Mouse (Mus musculus): ENCODE results near the gene Ide.

Ide gene

DNA sequence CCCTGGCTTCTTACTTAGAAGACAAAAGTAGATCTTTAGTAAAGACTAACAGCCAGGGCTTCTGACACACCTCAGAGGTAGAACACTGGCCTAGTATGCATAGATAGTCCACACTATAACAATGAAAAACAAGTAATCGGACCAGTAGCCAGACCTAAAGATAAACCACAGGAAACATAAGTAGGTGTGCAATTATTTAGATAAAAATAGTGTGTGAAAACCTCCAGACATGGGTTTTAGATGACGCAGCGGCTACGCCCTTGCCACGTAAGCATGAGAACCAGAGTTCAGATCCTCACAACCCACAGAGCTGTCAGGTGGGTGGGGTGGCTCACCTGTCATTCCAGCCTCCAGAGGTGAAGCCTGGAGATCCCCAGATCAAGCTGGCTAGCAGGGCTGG lies 4.3 kb downstream of the Ide start:
- no peak for DNase-seq (ENCODE audit: low spot score)

DNA sequence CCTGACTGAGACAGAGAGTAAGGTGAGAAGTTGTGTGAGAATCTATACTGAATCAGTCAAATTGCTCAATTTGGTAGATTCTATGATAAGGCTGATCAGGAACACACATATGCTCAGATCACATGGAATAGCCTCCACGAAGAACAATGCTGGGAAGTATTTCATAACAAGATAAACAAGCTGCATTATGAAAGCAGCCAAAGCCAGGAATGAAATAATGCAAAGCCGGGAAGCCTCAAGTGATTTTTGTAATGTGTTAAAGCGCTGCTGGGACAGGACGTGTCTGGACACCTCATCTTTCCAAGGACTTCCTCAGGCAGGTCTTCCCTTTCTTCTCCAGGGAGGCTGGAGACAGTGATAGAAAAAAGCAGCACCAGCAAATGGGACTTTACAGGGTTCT lies 4.9 kb downstream of the Ide start:
- DNase-seq (ENCODE audit: low spot score), result no peak

DNA sequence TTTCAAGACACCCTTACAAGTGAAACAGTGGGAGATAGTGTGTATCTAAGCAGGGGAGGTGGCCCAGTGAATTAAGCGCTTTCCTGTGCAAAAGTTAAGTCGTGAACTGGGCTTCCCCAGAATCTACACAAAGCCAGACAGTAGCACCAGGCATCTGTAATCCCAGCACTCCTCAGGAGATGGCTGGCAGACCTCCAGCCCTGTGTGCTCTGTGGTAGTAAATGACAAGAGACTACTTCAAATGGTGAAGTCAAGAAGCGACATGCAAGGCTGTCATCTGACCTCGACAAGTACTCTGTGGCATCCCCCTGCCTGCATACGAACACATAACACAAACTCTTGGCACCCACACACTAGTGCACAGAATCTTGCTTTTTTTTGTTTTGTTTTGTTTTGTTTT lies 10.4 kb downstream of the Ide start:
- DNase-seq (ENCODE audit: low spot score), result no peak

DNA sequence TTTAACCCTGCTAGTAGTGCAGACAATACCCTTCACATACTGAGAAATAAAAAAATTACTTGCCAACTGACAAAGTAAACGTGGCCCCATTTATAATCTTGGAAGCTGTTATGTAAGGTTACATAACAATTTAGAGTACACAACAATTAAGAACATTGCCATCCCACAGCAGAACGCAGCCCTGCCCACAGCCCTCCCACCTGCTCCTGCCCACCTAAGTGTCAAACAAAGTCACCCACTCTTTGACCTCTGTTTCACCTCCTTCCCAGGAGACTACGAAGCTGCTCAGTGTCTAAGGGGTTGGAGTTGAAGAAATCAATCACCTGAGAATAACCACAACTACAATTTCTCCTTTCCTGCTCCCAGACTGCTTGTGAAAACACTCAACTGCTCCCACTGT lies 14.1 kb downstream of the Ide start:
- no peak for DNase-seq (ENCODE audit: low spot score)

DNA sequence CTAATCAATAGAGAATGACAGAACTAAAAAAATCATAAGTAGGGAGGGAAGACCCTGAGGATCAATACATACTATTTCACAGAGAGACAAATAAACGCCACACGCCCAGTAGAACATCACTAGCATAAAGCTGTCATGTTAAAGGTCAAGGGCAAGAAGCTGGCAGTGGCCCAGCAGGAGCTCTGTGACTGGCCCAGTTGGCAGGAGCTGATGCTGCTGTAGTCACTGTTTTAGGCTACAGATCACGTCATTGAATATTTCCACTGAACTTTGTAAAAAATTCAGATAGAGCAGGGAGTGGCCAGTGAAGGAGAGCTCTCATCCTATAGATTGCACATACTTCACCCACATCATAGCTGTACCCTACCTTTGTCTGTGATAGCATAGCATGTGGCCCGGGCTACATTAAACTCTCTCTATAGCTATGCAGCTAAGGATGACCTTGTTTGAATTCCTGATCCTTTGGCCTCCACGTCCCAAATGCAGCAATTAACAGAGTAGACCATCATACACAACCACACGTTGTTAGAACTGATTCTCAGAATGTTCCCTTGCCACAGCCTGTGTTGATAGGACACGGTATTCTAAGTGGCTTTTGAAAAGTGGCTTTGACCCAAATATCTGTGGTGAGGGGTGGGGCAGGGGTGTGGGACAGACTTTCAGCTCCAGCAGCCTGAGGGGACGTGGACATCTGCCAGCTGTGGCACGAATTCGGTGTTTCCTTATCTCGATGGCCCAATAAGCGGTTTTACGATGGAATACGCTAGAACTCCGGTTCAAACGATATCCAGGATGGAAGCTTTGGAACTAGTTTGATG lies 16.6 kb downstream of the Ide start:
- DNase-seq (ENCODE audit: low spot score), result peak; percentile 35

DNA sequence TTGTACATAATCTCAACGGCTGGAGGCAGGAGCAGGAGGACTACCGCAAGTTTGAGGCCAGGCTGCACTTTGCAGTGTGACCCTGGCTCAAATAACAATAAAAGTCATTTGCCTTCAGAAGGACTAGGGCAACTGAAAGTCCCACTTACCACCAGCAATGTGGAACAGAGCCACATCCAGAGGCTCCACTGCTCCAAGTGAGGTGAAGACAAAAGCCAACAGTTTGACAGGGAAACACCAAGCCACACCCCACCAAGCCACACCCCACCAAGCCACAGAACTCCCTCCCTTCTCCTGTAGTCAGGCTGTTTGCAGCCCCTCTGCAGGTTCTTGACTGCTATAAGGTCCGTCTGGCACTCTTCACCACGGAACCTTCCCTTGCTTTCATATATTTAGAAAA lies 20.3 kb downstream of the Ide start:
- DNase-seq (ENCODE audit: low spot score), result no peak

DNA sequence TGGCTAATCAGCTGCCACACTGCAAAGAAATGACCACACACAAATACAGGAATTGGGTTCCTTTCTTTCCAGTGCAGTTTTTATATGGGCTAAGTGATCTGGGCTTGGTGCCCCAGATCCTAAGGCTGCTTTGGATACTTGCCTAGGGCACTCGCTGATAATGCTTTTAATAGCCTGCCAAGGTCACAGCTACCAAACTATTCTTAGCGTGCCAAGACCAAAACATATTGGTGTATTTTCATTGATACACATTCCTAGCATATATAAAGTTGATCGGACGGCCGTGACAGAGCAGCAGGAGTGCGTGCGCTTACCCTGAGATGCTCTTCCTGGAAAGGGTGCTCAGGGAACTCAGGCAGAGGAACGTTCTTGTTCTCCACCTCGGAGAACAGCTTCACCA lies 22.6 kb downstream of the Ide start:
- peak; percentile 15 for DNase-seq (ENCODE audit: low spot score)

DNA sequence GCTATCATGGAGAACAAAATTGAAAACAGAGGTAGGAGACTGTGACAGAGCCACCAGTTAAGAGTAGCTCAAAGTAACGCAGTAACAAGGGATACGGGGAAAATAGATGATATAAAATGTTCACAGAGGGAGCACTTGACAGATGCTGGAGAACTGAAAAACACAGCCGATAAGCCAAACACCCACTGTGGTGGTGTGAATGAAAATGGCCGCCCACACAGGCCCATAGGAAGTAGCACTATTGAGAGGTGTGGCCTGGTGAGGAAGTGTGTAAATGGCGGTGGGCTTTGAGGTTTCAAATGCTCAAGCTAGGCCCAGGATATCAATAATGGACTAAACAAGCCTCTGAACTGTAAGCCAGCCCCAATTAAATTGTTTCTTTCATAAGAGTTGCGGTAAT lies 26.2 kb downstream of the Ide start:
- DNase-seq (ENCODE audit: low spot score), result no peak

DNA sequence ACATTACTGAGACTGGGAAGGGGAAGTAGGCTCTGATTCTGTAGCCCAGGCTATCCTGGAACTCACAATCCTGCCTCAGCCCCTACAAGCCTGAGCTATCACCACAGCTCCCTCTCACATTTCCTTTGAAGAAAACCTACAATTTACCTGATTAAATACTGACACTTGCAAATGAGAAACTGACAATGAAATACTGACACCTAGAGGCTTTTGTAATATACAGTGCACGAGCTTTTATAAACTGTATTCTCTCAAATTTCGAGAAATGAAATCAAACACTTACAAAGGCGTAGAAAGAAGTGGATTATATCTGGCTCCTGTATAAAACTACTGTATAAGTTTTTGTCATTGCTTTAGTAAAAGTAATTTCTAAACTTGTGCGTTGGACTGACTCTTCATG lies 27.5 kb downstream of the Ide start:
- no peak for DNase-seq (ENCODE audit: low spot score)

DNA sequence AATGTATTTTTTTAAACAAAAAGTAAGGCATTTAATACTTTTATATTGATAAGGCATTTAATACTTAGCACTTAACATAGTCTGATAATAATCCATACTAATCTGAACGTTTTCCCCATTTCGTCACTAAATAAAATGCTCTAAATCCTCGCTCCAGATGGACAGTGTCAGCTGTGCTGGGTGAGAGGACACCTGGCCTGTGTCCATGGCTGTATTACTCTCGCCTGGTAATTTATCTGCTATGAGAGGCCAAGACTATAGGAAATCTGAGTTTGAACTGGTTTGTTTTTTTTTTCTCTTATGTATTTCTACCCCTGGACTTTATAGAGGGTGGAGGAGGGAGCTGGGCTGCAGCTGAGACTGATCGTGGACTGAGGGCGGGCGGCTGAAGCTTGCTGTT lies 28.7 kb downstream of the Ide start:
- no peak for DNase-seq (ENCODE audit: low spot score)

DNA sequence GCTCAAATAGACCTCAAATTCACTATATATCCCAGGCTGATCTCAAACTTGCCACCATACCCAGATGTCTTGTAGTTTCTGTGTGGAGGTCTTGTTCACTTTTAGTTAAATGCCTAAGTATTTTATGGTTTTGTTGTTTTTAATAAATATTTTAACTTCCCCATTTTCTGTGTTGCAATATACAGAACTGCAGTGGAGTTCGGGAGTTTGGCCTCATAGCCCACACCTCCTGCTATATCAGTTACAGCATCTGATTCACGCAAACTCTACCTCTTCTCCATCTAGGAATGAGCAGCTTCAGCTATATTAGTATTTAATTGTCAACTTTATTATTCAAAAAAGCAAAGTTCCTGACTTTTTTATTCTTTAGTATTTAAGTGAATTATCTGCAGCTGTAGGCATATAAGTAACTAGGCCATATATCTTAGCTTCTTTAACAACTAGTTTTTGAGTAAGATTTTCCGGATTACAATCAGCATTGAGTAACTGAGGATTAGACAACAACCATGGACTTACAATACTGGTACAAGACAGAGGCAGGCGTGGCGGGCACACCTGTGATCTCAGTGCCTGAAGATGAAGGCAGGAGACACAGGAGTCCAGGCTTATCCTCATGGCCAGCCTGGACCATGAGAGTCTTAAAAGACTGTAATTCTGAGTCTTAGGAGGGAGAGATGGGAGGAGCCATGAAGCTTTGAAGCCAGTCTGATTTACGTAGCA lies 29.7 kb downstream of the Ide start:
- DNase-seq (ENCODE audit: low spot score), result no peak

DNA sequence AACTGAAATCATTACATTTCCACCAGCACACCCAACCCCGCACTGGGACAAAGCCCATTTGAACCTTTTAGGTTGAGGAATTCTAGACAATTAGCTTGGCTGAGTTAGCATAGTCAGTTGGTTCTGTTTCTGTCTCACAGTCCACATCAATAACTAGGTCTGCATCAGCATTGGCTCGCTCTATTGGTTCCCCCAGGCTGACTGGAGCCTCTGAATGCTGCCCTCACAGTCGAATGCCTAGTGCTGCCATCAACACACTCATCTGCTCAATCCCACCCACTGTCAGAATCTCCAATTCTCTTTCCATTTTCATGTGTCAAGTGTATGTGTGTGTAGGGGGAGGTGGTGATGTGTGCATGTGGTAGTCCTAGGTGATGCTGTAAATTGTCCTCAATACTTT lies 31.5 kb downstream of the Ide start:
- DNase-seq (ENCODE audit: low spot score), result no peak

DNA sequence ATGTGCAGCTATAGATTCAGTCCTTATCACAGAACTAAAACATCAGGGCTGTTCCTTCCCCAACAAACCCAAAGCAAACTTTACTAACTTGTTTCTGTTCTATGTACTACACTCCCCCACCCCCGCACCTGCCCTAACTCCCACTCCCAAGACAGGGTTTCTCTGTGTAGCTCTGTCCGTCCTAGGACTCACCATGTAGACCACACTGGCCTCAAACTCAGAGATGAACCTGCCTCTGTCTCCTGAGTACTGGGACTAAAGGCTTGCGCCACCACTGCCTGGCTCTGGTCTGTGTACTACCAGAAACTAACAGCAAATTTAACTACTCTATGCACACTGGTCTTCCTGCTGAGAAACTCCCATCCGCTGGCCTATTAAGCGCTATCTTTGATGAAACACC lies 32.8 kb downstream of the Ide start:
- no peak for DNase-seq (ENCODE audit: low spot score)

DNA sequence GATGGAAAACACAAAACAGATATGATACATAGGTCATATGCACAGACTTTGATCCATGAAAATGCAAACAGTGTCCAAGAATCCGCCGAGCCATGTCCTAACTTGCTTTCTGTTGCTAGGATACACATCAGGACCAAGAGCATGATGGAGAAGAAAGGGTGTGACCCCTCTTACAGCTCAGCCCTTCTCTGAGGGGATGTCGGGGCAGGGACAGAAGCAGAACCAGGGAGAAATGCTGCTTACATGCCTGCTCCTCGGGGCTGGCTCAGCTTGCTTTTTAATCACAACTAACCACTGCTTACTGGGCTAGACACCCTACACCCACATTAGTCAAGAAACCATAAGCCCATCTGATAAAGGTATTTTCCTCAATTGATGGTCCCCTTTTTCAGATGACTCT lies 33.6 kb downstream of the Ide start:
- no peak for DNase-seq (ENCODE audit: low spot score)

DNA sequence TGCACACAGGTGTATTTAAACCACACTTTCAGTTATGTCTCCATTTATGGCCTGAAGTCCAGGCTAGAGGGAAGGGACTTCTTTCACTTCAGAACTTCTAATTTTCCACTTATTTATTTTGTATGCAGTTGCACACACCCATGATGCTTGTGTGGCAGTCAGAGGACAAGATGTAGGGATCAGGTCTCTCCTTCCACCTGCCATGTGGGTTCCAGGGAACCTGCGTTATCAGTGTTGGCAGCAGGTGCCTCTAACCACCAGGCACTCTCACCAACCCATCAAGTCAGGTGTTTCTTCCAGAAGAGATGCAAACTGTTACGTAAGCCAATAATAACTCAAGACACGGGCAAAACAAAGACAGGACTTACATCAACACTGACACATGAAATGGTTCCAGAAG lies 35.9 kb downstream of the Ide start:
- no peak for DNase-seq (ENCODE audit: low spot score)

DNA sequence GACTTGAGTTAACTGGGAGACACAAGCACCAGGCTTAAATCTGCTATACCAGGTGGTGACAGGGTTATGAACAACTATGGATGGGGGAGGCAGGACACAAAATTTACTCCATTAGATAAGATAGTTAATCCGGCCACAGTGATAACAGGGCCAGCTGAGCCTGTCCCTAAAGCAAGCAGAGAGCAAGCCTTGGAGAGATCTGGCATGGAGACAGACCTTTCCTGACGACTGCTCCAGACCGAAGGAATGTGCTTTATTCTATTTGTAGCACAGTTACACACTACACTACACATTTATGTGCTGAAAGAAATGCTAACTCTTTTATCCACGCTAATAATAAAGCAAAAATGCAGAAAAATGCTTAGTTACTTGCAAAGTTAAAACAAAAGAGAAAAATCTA lies 46.0 kb downstream of the Ide start:
- DNase-seq (ENCODE audit: low spot score), result no peak

DNA sequence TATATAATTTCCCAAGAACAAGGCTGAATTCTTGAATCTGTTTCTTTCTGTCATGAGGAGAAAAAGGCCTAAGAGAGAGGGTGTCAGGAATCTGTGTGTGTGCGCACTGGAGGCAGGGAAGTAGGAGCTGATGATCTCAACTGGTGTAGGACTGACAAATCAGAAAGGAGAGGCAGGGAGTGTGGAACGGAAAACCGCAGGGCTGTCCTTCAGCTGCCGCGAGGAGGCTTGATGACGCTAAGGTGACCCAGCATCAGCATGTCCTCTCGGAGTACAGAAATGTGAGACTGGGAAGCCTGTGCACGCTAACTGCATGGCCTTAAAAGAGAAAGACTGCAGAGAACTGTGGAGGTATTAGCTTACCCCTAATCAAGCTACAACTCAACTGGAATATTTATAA lies 46.7 kb downstream of the Ide start:
- DNase-seq (ENCODE audit: low spot score), result no peak

DNA sequence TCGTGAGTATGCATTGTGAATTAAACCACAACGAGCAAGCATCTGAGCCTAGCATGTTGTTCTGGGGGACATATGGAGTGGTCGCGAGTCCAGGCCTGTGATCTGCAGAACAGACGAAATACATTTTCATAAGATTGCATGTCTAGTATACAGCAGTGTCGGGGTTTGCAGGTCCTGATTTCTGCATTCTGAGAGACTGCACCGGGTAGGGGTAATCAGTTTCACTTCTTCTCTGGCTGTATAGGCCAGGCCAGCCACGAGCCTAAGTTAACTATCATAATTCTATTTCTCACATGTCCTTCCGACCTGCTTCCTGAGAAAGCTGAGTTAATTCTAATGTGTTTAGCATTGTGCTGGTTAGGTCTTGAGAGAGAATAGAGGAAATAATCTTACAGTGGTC lies 52.9 kb downstream of the Ide start:
- no peak for DNase-seq (ENCODE audit: low spot score)

DNA sequence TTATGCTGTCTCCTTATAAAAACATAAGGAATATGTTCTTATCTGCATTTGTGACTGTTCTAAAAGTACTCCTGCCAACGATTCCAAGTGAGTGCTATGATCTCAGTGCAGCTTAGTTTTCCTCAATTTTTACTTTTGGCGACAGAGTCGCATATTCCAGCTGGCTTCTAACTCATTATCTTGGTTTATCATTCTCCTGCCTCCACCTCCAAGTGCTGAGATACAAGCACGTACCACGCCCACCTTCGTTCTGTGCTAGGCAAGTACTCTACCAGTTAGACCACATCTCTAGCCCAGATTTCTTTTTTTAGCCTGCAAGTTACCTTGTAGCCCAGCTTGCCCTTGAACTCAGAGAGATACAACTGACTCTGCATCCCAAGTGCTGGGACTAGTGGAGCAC lies 54.5 kb downstream of the Ide start:
- no peak for DNase-seq (ENCODE audit: low spot score)

DNA sequence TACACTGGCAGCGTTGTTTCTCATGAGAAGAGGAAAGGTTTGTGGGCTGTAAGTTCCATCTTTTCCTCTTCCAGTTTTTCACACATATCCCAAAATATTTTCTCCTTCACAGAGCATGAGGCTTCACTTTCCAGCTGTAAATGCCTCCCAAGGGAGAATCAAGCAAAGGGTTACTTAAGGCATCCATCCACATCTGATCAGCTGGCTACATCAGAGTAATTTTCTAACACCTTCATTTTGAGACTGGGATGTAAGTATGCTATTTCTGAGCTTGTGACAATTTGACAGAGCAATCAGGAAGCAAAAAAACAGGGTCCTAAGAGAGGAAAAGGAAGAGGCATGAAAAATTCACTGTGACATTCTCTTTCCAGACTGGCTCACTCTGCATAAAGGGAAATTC lies 55.9 kb downstream of the Ide start:
- no peak for DNase-seq (ENCODE audit: low spot score)

DNA sequence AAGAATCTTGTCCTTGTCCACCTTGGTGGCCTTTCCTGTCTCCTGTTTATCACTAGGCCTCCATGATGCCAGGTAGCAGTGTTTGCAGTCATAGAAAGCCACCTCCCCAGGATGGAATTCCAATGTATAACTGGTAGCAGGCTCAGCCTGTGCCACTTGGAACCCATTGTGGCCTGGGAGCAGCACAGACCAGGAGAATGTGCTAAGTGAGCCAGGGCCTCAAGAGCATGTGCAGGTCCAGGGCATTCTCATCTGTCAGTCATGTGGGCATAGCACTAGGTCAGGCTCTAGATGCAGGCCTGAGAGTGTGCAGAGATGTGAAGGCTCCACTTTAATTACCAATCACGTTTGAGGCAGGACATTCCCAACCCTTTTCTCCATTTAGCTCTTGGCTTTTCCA lies 58.5 kb downstream of the Ide start:
- DNase-seq (ENCODE audit: low spot score), result no peak

DNA sequence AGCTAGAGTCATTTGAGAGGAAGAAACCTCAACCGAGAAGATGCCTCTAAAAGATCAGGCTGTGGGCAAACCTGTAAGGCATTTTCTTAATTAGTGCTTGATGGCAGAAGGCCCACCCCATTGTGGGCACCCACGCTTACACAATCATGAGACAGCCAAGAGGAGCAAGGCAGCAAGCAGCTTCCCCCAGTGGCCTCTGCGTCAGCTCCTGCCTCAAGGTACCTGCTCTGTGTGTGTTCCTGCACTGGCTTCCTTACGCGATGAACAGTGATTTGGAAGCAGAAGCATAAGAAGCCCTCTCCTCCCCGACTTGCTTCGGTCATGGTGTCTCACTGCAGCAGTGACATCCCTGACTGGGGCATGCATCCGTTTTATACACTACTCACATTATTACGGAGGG lies 62.1 kb downstream of the Ide start:
- DNase-seq (ENCODE audit: low spot score), result no peak

DNA sequence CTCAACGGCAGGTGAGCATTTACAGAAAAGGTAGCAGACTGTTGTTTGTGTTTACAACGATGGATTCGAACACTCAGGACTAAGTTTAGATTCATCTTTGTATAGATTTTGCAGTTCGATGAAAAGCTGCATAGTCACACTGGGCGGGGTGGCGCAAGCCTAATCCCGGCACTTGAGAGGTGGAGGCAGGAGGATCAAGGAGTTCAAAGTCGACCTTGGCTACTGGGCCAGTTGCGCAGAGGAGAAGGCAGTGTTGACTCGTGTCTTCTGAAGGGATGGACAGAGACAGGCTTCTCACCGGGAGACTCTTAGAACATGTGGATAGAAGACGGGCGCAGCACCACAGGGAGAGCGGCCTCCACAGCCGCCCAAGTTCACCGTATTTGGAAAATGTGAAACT lies 68.5 kb downstream of the Ide start:
- DNase-seq (ENCODE audit: low spot score), result no peak
